Mouse (Mus musculus): ENCODE results near the gene Ttc37.

GRCm38 (mm10) chr13:76056896-76057266 is 41.7 kb upstream of the Ttc37 start, which contains the start of gene Gpr150:
- no peak for TF ChIP-seq POLR2AphosphoS2 (IDR thresholded peaks at IDR 0.05; ENCODE audit: insufficient read length, low read depth)
- no peak for TF ChIP-seq CEBPB (IDR thresholded peaks at IDR 0.05; ENCODE audit: insufficient read depth, poor library complexity, severe bottlenecking)
- TF ChIP-seq MYOG (IDR thresholded peaks at IDR 0.05; ENCODE audit: control insufficient read depth in 1 of 3, insufficient read depth in 1 of 3, insufficient read length in 2 of 3, low read depth in 2 of 3), result no peak
- TF ChIP-seq POLR2A (IDR thresholded peaks at IDR 0.05; ENCODE audit: insufficient read length, low read depth), result no peak
- no peak for TF ChIP-seq SRF (IDR thresholded peaks at IDR 0.05; ENCODE audit: control insufficient read depth, insufficient read length, low read depth)
- no peak for TF ChIP-seq MAX (IDR thresholded peaks at IDR 0.05; ENCODE audit: low read depth)
- no peak for TF ChIP-seq MYOD1 (IDR thresholded peaks at IDR 0.05; ENCODE audit: control insufficient read depth in 1 of 3, insufficient read length in 2 of 3, low read depth in 2 of 3)
- TF ChIP-seq E2F4 (IDR thresholded peaks at IDR 0.05; ENCODE audit: insufficient read depth), result no peak
